Mouse (Mus musculus) large intestine, adult 2 months (tissue): Measurements from ENCODE around the gene Ins2. TPM values are rescaled to one million over a fixed set of nuclear protein-coding genes. Genes with fewer than 3 reads are reported as not detected.

Experiments used
- polyA plus RNA-seq: library from polyadenylated mRNA; depleted of rRNA; stranded (reverse); fragments of >200 nt; gene quantifications from 2 replicates; pipeline ENCODE4 v1.2.3, GENCODE M21; 2012; rRNA removed

The Ins2 gene
- polyA plus RNA-seq, 1 experiment: not detected

Other genes with a start within 250 kb of the Ins2 start
- gene Tnnt3, start 244.5 kb downstream of the Ins2 start, polyA plus RNA-seq: 1.1 TPM in 2 replicates
- gene Mrpl23, start 210.7 kb downstream of the Ins2 start, polyA plus RNA-seq: 11.2 and 16.3 TPM in 2 replicates
- 11.4 and 30.5 TPM in 2 replicates for gene Igf2, start 76.6 kb downstream of the Ins2 start, polyA plus RNA-seq
- gene Gm49394, start 73.4 kb downstream of the Ins2 start, polyA plus RNA-seq: 0.15 TPM in 1 of 2 replicates, not detected in the other
- 1.7 and 4.4 TPM in 2 replicates for gene Th, start 187.7 kb upstream of the Ins2 start, polyA plus RNA-seq
- gene Ascl2, start 225.9 kb upstream of the Ins2 start, polyA plus RNA-seq: 10.0 and 10.1 TPM in 2 replicates